Mouse (Mus musculus) R1 (cell line): ENCODE measurements around the gene Tbc1d4.

Experiments used
- DNase-seq: peaks from one replicate; pipeline ENCODE4 v3.0.0-alpha.2; 2018; ENCODE audit warnings: low read depth, low spot score

Gene Tbc1d4

GRCm38 (mm10) chr14:101608519-101609368 lies at the start of gene Tbc1d4:
Gene Tbc1d4 (minus strand): TSS chr14:101609191.
- DNase-seq, result peak; percentile 80

GRCm38 (mm10) chr14:101656307-101656706 lies 47.3 kb upstream of the Tbc1d4 start:
- DNase-seq, result peak; percentile 65

GRCm38 (mm10) chr14:101654526-101654909 lies 45.5 kb upstream of the Tbc1d4 start:
- DNase-seq, result peak; percentile 33

GRCm38 (mm10) chr14:101653581-101654525 lies 44.9 kb upstream of the Tbc1d4 start, which contains the start of gene Uchl3:
Gene Uchl3 (plus strand): TSS chr14:101653967.
- DNase-seq, result peak; percentile 94

GRCm38 (mm10) chr14:101652571-101652970 lies 43.6 kb upstream of the Tbc1d4 start:
- DNase-seq, result no peak

GRCm38 (mm10) chr14:101650551-101650950 lies 41.6 kb upstream of the Tbc1d4 start:
- DNase-seq, result no peak

GRCm38 (mm10) chr14:101644948-101645347 lies 36.0 kb upstream of the Tbc1d4 start:
- no peak for DNase-seq

- peak; percentile 96 for DNase-seq
These were observed 31.3 kb upstream of the Tbc1d4 start, which contains the start of gene Commd6 for GRCm38 (mm10) chr14:101640153-101640843. Gene Commd6 (minus strand): TSS chr14:101640686.

- no peak for DNase-seq
These were observed 28.4 kb upstream of the Tbc1d4 start for GRCm38 (mm10) chr14:101637381-101637780.

- no peak for DNase-seq
These were observed 26.8 kb upstream of the Tbc1d4 start for GRCm38 (mm10) chr14:101635765-101636164.

GRCm38 (mm10) chr14:101630548-101630947 lies 21.6 kb upstream of the Tbc1d4 start:
- no peak for DNase-seq

- peak; percentile 16 for DNase-seq
These were observed 8.7 kb upstream of the Tbc1d4 start for GRCm38 (mm10) chr14:101617680-101618079.

- no peak for DNase-seq
These were observed 7.2 kb upstream of the Tbc1d4 start for GRCm38 (mm10) chr14:101616178-101616577.

GRCm38 (mm10) chr14:101613206-101613605 lies 4.2 kb upstream of the Tbc1d4 start:
- DNase-seq, result peak; percentile 17

- DNase-seq, result no peak
These were observed 1.7 kb upstream of the Tbc1d4 start for GRCm38 (mm10) chr14:101610701-101611100.

- DNase-seq, result peak; percentile 68
These were observed 1.1 kb downstream of the Tbc1d4 start for GRCm38 (mm10) chr14:101607631-101608518.

GRCm38 (mm10) chr14:101605843-101606242 lies 3.1 kb downstream of the Tbc1d4 start:
- DNase-seq, result peak; percentile 18

- peak; percentile 44 for DNase-seq
These were observed 6.1 kb downstream of the Tbc1d4 start for GRCm38 (mm10) chr14:101602851-101603250.

GRCm38 (mm10) chr14:101597096-101597715 lies 11.8 kb downstream of the Tbc1d4 start:
- DNase-seq, result no peak

- DNase-seq, result no peak
These were observed 12.3 kb downstream of the Tbc1d4 start for GRCm38 (mm10) chr14:101596691-101597090.
